Mouse (Mus musculus) erythroid progenitor cell, adult 5-6 weeks (primary cell): ENCODE measurements around the gene Clec2i. TPM values are rescaled to one million over a fixed set of nuclear protein-coding genes. Genes with fewer than 3 reads are reported as not detected.
"Not testable (repeated sequence)": the region's sequence is repeated elsewhere in the genome, so short reads cannot be mapped to it uniquely, and the experiment has no call there.

Experiments
- ATAC-seq: replicated peaks from 2 replicates; pipeline ENCODE4 v1.8.0; 2016; ENCODE audit warnings: moderate number of reproducible peaks, mild to moderate bottlenecking, moderate TSS enrichment, inconsistent platforms; ENCODE audit not compliant: poor library complexity, low FRiP score, severe bottlenecking
- total RNA-seq, 2 experiments: library from RNA; stranded (forward) in 1 of 2; stranded (reverse) in 1 of 2; fragments of 150-400 nt in 1 of 2; fragments of 186-747, 209-891 nt in 1 of 2; gene quantifications; 2 replicates each; pipeline versions ENCODE4 v1.2.3 to v1.2.4; 2015 to 2017; ENCODE audit warnings: low replicate concordance in 2 of 2

Clec2i gene
- total RNA-seq, 2 experiments from 2014 or later: 4.6 to 7.7 TPM

GRCm38 (mm10) chr6:128854024-128854820 lies 33.2 kb upstream of the Clec2i start:
- ATAC-seq: peak; percentile 66; the same call in 1 of the 2 replicates

GRCm38 (mm10) chr6:128854895-128855294 lies 32.5 kb upstream of the Clec2i start:
- ATAC-seq: no peak

GRCm38 (mm10) chr6:128855477-128855876 lies 31.9 kb upstream of the Clec2i start:
- ATAC-seq: no peak

GRCm38 (mm10) chr6:128856250-128856649 lies 31.1 kb upstream of the Clec2i start:
- no peak for ATAC-seq

GRCm38 (mm10) chr6:128857976-128858375 lies 29.4 kb upstream of the Clec2i start:
- ATAC-seq: no peak

- ATAC-seq: no peak
These were observed 18.5 kb upstream of the Clec2i start for GRCm38 (mm10) chr6:128868861-128869260.

GRCm38 (mm10) chr6:128871910-128872610 lies 15.3 kb upstream of the Clec2i start:
- no peak for ATAC-seq

GRCm38 (mm10) chr6:128888834-128889233 lies 1.4 kb downstream of the Clec2i start:
- ATAC-seq: no peak

- ATAC-seq: no peak
These were observed 3.6 kb downstream of the Clec2i start, which contains the start of gene BC035044 for GRCm38 (mm10) chr6:128890948-128891355. TSS of gene BC035044 (minus strand) at chr6:128891126.

GRCm38 (mm10) chr6:128895404-128896001 lies 8.1 kb downstream of the Clec2i start:
- no peak for ATAC-seq

GRCm38 (mm10) chr6:128900044-128900443 lies 12.7 kb downstream of the Clec2i start:
- ATAC-seq: no peak

- not testable (repeated sequence) for ATAC-seq
These were observed 13.6 kb downstream of the Clec2i start for GRCm38 (mm10) chr6:128900796-128901552.

GRCm38 (mm10) chr6:128913598-128914254 lies 26.3 kb downstream of the Clec2i start:
- no peak for ATAC-seq

- ATAC-seq: no peak
These were observed 29.9 kb downstream of the Clec2i start for GRCm38 (mm10) chr6:128917322-128917721.

GRCm38 (mm10) chr6:128933050-128933449 lies 45.7 kb downstream of the Clec2i start:
- no peak for ATAC-seq

- ATAC-seq: not testable (repeated sequence)
These were observed 46.7 kb downstream of the Clec2i start, which contains the start of gene Clec2g for GRCm38 (mm10) chr6:128934081-128934480. TSS of gene Clec2g (plus strand) at chr6:128934381.

- not testable (repeated sequence) for ATAC-seq
These were observed 48.7 kb downstream of the Clec2i start for GRCm38 (mm10) chr6:128935889-128936665.

- ATAC-seq: no peak
These were observed 54.4 kb downstream of the Clec2i start for GRCm38 (mm10) chr6:128941646-128942421.
